Comparison of ENCODE assay signal across 12 mouse cellular contexts in the genomic region with DNA sequence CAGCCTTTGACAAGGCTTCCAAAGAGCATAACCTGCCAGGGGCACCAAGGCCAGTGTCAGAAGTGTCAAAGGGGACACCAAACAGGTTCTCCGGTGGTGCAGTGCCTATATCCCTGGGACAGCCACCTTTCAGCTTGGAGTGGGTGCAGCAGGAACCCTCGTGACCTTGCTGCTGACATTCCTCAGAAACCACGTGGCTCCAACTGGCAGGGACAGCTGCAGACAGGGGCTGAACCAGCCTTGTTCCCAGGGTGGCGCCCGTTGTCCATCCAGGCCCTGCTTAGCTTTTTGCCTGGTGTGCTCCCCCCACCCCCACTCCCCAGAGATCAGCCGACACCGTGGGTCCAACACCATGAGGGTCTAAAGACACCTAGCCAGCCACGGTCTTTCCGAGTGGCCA. TPM values are rescaled to one million over a fixed set of nuclear protein-coding genes. Genes with fewer than 3 reads are reported as not detected.
A peak's percentile ranks its signal among the peaks of the same experiment; 100 is the strongest.
DNase-seq lines count a peak whose midpoint lies in the region; ATAC-seq and TF ChIP-seq lines count a peak whose summit lies in the region.
"Had no signal": no experiment of that assay in that cellular context is flagged by ENCODE, and none has a peak within 500 bp of the region (broad histone marks: within the 10 kb centered on the region; RNA-seq: fewer than 3 reads in every experiment).

A gene (plus strand): TSS at position 236 of the 400 bp plus-strand sequence.

- DNase-seq in embryonic facial prominence, embryonic 10.5 days (ENCODE audit: low spot score) = peak; percentile 19
- no peak for DNase-seq in thymus, postnatal 25 days
- no peak for DNase-seq in layer of hippocampus, adult 9-10 months (ENCODE audit: low spot score)
- DNase-seq: cerebellum, adult 2 months; thymus, adult 18-20 months had no signal

- H3ac ChIP-seq in C2C12 (ENCODE audit: control insufficient read depth, insufficient read length, low read depth) = peak within 1 kb of the TSS; percentile 52

- ATAC-seq in heart, embryonic 15.5 days (replicated peaks; ENCODE audit: insufficient number of reproducible peaks, insufficient read depth, low FRiP score, low read depth) = peak; percentile 82
- 0 out of 2 replicates have a peak, but pooled peaks have one; percentile 36 for ATAC-seq in limb, embryonic 15.5 days (ENCODE audit: insufficient number of reproducible peaks, low FRiP score, low TSS enrichment, low read depth)
- no peak for ATAC-seq in granulocyte monocyte progenitor cell, adult 5-6 weeks (replicated peaks; ENCODE audit: poor library complexity, severe bottlenecking)
- no peak for ATAC-seq in forebrain, embryonic 13.5 days

- H3K4me2 ChIP-seq in heart, embryonic 15.5 days = peak within 1 kb of the TSS; percentile 55
- H3K4me2 ChIP-seq in limb, embryonic 15.5 days = no peak within 1 kb of the TSS
- no peak within 1 kb of the TSS for H3K4me2 ChIP-seq in forebrain, embryonic 13.5 days
- H3K4me2 ChIP-seq: hindbrain, embryonic 15.5 days had no signal

- 69% methylated on average over 9 of the region's 9 CpGs for WGBS in embryonic facial prominence, embryonic 10.5 days
- WGBS in heart, embryonic 15.5 days = 35% methylated on average over 9 of the region's 9 CpGs
- 61% methylated on average over 9 of the region's 9 CpGs for WGBS in limb, embryonic 15.5 days
- 75% methylated on average over 9 of the region's 9 CpGs for WGBS in forebrain, embryonic 13.5 days

- H3K9me3 ChIP-seq in embryonic facial prominence, embryonic 10.5 days = no peaks in the 10 kb centered on the region
- H3K9me3 ChIP-seq in heart, embryonic 15.5 days (replicated peaks) = no peaks in the 10 kb centered on the region
- H3K9me3 ChIP-seq in limb, embryonic 15.5 days = no peaks in the 10 kb centered on the region
- H3K9me3 ChIP-seq in forebrain, embryonic 13.5 days (replicated peaks) = no peaks in the 10 kb centered on the region
- H3K9me3 ChIP-seq: G1E; hindbrain, embryonic 15.5 days had no signal

- peak within 1 kb of the TSS; percentile 48; the same call in 1 of the 2 replicates for H3K27ac ChIP-seq in embryonic facial prominence, embryonic 10.5 days (replicated peaks)
- H3K27ac ChIP-seq in heart, embryonic 15.5 days = peak within 1 kb of the TSS; percentile 79
- no peak within 1 kb of the TSS for H3K27ac ChIP-seq in limb, embryonic 15.5 days
- H3K27ac ChIP-seq in forebrain, embryonic 13.5 days = no peak within 1 kb of the TSS
- H3K27ac ChIP-seq: hindbrain, embryonic 15.5 days had no signal

- peak; percentile 57 for TF ChIP-seq CTCF in C2C12 (IDR thresholded peaks at IDR 0.05; ENCODE audit: control insufficient read depth, insufficient read depth, insufficient read length)

- peak within 1 kb of the TSS; percentile 25 for H3K4me3 ChIP-seq in C2C12 (ENCODE audit: insufficient read depth, poor library complexity, severe bottlenecking)
- no peak within 1 kb of the TSS for H3K4me3 ChIP-seq in embryonic facial prominence, embryonic 10.5 days
- H3K4me3 ChIP-seq in heart, embryonic 15.5 days = peak within 1 kb of the TSS; percentile 35
- no peak within 1 kb of the TSS for H3K4me3 ChIP-seq in limb, embryonic 15.5 days
- H3K4me3 ChIP-seq in forebrain, embryonic 13.5 days = no peak within 1 kb of the TSS
- H3K4me3 ChIP-seq: hindbrain, embryonic 15.5 days had no signal

- H3K27me3 ChIP-seq in C2C12 (ENCODE audit: control insufficient read depth, insufficient read depth, insufficient read length) = no peaks in the 10 kb centered on the region
- no peaks in the 10 kb centered on the region for H3K27me3 ChIP-seq in embryonic facial prominence, embryonic 10.5 days (replicated peaks; ENCODE audit: low read depth, poor library complexity, severe bottlenecking)
- H3K27me3 ChIP-seq in heart, embryonic 15.5 days = no peaks in the 10 kb centered on the region
- H3K27me3 ChIP-seq in limb, embryonic 15.5 days = no peaks in the 10 kb centered on the region
- no peaks in the 10 kb centered on the region for H3K27me3 ChIP-seq in forebrain, embryonic 13.5 days
- H3K27me3 ChIP-seq: hindbrain, embryonic 15.5 days had no signal

- no peaks in the 10 kb centered on the region for H3K79me3 ChIP-seq in C2C12 (ENCODE audit: low read depth)

- peak within 1 kb of the TSS; percentile 44 for H3K9ac ChIP-seq in heart, embryonic 15.5 days
- H3K9ac ChIP-seq in limb, embryonic 15.5 days = no peak within 1 kb of the TSS
- no peak within 1 kb of the TSS for H3K9ac ChIP-seq in forebrain, embryonic 13.5 days
- H3K9ac ChIP-seq: hindbrain, embryonic 15.5 days had no signal

- peaks cover 10% of the 10 kb centered on the region for H3K79me2 ChIP-seq in C2C12 (ENCODE audit: control insufficient read depth, insufficient read depth)

- peaks cover 9% of the 10 kb centered on the region for H3K4me1 ChIP-seq in embryonic facial prominence, embryonic 10.5 days
- peaks cover 20% of the 10 kb centered on the region for H3K4me1 ChIP-seq in heart, embryonic 15.5 days (replicated peaks)
- no peaks in the 10 kb centered on the region for H3K4me1 ChIP-seq in limb, embryonic 15.5 days
- H3K4me1 ChIP-seq in forebrain, embryonic 13.5 days = no peaks in the 10 kb centered on the region
- H3K4me1 ChIP-seq: hindbrain, embryonic 15.5 days had no signal

- H3K36me3 ChIP-seq in C2C12 (ENCODE audit: control insufficient read depth, insufficient read depth) = no peaks in the 10 kb centered on the region
- no peaks in the 10 kb centered on the region for H3K36me3 ChIP-seq in embryonic facial prominence, embryonic 10.5 days (replicated peaks)
- H3K36me3 ChIP-seq in heart, embryonic 15.5 days = no peaks in the 10 kb centered on the region
- no peaks in the 10 kb centered on the region for H3K36me3 ChIP-seq in limb, embryonic 15.5 days
- no peaks in the 10 kb centered on the region for H3K36me3 ChIP-seq in forebrain, embryonic 13.5 days (ENCODE audit: poor library complexity, severe bottlenecking)
- H3K36me3 ChIP-seq: hindbrain, embryonic 15.5 days had no signal

TF ChIP-seq in C2C12, 6 proteins besides CTCF, POLR2A, EP300 and RAD21:
- no peak for TF ChIP-seq MYOG (IDR thresholded peaks at IDR 0.05; ENCODE audit: control insufficient read depth, extremely low read depth, insufficient read length)
- TF ChIP-seq MAX (IDR thresholded peaks at IDR 0.05) = peak; percentile 89
- peak; percentile 93 for TF ChIP-seq USF1 (IDR thresholded peaks at IDR 0.05; ENCODE audit: low read depth)
- peak; percentile 100 for TF ChIP-seq MYOD1 (IDR thresholded peaks at IDR 0.05; ENCODE audit: control insufficient read depth, insufficient read length, low read depth)
- TF ChIP-seq FOSL1 (IDR thresholded peaks at IDR 0.05; ENCODE audit: insufficient read depth, low read length, poor library complexity, severe bottlenecking) = no peak
- TF ChIP-seq CEBPB (IDR thresholded peaks at IDR 0.05; ENCODE audit: low read depth) = no peak

RNA-seq across cellular contexts. Expression of the gene that starts here (rescaled TPM):
- 122 TPM for polyA plus RNA-seq in C2C12 (2012; fragmentation: generic; extraction: Trizol)
- 1.2 and 1.9 TPM in 2 replicates for polyA plus RNA-seq in embryonic facial prominence, embryonic 10.5 days (2016; fragmentation: Nextera tagmentation; extraction: Ambion mirVana)
- 27.4 and 33.7 TPM in 2 replicates for polyA plus RNA-seq in heart, embryonic 15.5 days (2015; fragmentation: Nextera tagmentation; extraction: Ambion mirVana)
- polyA plus RNA-seq in limb, embryonic 15.5 days (2015; fragmentation: Nextera tagmentation; extraction: Ambion mirVana) = 16.2 and 30.5 TPM in 2 replicates
- total RNA-seq in granulocyte monocyte progenitor cell, adult 5-6 weeks (2014; fragmentation: Nextera tagmentation) = 1.5 and 8.2 TPM in 2 replicates
- 0.39 TPM in 1 of 2 replicates, not detected in the other for total RNA-seq in granulocyte monocyte progenitor cell, adult 5-6 weeks (2017)
- 0.72 and 1.8 TPM in 2 replicates for polyA plus RNA-seq in forebrain, embryonic 13.5 days (2015; fragmentation: Nextera tagmentation; extraction: Ambion mirVana)

Comparison
In these comparisons a context has a peak if more than half of its experiments do, and no peak if none do; other contexts are left out.
1. H3K4me3 ChIP-seq: peak in C2C12 (single experiment) and heart, embryonic 15.5 days (single experiment); none in embryonic facial prominence, embryonic 10.5 days (single experiment), limb, embryonic 15.5 days (single experiment) and forebrain, embryonic 13.5 days (single experiment).
2. H3K27ac ChIP-seq: peak in embryonic facial prominence, embryonic 10.5 days (single experiment) and heart, embryonic 15.5 days (single experiment); none in limb, embryonic 15.5 days (single experiment) and forebrain, embryonic 13.5 days (single experiment).
3. ATAC-seq: peak in heart, embryonic 15.5 days (single experiment) and limb, embryonic 15.5 days (single experiment); none in granulocyte monocyte progenitor cell, adult 5-6 weeks (single experiment) and forebrain, embryonic 13.5 days (single experiment).